Mouse (Mus musculus): ENCODE data around the gene Vps41. TPM values are rescaled to one million over a fixed set of nuclear protein-coding genes. Genes with fewer than 3 reads are reported as not detected.

The Vps41 gene
- 55.9 TPM for total RNA-seq (2023)

DNA sequence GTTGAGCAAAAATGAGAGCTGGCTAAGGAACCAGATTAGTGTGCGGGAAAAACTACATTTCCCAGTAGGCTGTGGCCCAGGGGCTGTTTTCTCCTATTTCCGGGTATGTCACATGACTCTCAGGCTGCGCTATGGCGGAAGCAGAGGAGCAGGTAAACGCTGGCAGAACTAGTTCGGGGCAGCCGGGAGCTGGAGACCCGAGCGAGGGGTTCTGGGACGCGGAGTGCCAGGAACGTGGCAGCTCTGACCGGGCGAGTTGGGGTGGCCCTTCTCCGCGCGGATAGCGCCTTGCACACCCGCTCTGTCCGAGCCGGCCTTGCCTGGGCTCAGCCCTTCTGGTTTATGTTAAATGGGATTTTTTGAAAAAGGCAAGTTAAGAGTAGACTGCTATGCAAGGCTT, at the start of gene Vps41:
Vps41 (plus strand) TSS at position 102 of the 400 bp plus-strand sequence.

Other genes starting within 250 kb of the Vps41 start
- gene Amph, start 230.9 kb downstream of the Vps41 start, total RNA-seq (2023): not detected